Mouse (Mus musculus) thymus, postnatal 10 days (tissue): ENCODE measurements around the gene Vps26c.
"Not testable (repeated sequence)": the region's sequence is repeated elsewhere in the genome, so short reads cannot be mapped to it uniquely, and the experiment has no call there.

Source experiments
- DNase-seq, 2 experiments: peaks; one replicate each; pipeline ENCODE4 v3.0.0; 2021; ENCODE audit warnings: low spot score in 2 of 2

Vps26c gene

GRCm38 (mm10) chr16:94487341-94487740 is 39.3 kb downstream of the Vps26c start:
- no peak for DNase-seq

GRCm38 (mm10) chr16:94484752-94485535 is 41.7 kb downstream of the Vps26c start:
- DNase-seq, result no peak

- no peak for DNase-seq
Observed at GRCm38 (mm10) chr16:94473086-94473822, 53.4 kb downstream of the Vps26c start.

GRCm38 (mm10) chr16:94472515-94472951 is 54.1 kb downstream of the Vps26c start:
- DNase-seq, result no peak

GRCm38 (mm10) chr16:94468391-94468790 is 58.2 kb downstream of the Vps26c start:
- no peak for DNase-seq

GRCm38 (mm10) chr16:94467337-94468055 is 59.1 kb downstream of the Vps26c start:
- no peak for DNase-seq

- not testable (repeated sequence) for DNase-seq
Observed at GRCm38 (mm10) chr16:94466317-94466716, 60.3 kb downstream of the Vps26c start.

GRCm38 (mm10) chr16:94465900-94466299 is 60.7 kb downstream of the Vps26c start:
- no peak for DNase-seq

GRCm38 (mm10) chr16:94464067-94464466 is 62.6 kb downstream of the Vps26c start:
- no peak for DNase-seq

- DNase-seq, result no peak
Observed at GRCm38 (mm10) chr16:94454146-94454545, 72.5 kb downstream of the Vps26c start.

- no peak for DNase-seq
Observed at GRCm38 (mm10) chr16:94452768-94453167, 73.9 kb downstream of the Vps26c start.

- DNase-seq, result no peak
Observed at GRCm38 (mm10) chr16:94451545-94452488, 74.8 kb downstream of the Vps26c start.

GRCm38 (mm10) chr16:94449632-94450031 is 77.0 kb downstream of the Vps26c start:
- DNase-seq, result no peak

- no peak for DNase-seq
Observed at GRCm38 (mm10) chr16:94449151-94449550, 77.5 kb downstream of the Vps26c start.
